Mouse (Mus musculus): ENCODE measurements around the gene Ufsp2.

Ufsp2 gene

DNA sequence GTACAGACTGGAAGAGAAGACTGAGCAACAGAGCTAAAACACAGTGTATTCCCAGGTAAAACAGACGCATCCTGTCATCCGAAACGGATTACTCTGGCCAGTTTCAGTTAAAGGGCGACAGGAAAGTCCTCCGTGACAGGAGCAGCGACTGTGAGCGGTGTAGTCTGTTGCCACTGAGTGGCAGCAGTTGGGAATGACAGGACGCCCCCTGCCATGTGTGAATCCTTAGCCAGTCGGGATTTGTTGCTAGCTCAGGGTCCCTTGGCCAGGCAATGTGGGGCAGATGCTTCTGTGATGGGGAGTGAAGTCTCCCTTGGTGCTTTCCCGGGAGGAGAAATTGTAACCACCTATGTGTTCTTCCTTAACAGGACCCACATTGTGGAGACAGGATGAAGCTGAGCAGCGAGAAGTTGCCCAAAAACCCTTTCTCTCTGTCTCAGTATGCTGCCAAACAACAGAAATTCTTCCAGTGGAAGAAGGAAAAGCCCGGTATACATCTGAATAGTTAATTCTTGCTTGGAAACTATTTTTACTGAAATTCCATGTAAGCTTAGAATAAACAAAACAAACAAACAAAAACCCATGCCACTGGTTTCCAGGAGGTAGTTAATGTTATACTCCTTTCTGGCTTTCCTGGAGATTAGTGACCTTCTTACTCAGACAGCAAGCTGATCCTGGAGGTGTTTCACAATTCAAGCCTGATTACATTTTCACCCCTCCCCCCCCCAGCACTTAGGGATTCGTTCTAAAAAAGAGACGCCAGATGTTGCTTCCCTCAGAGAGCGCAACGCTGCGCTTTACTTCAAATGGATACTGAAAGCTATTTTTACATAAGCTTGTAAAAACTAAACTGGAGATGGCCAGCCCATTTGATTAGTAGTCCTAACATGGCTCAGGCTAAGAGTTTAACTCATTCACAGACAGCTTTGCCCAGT, 35.7 kb downstream of the Ufsp2 start:
- peak; percentile 68 for DNase-seq (ENCODE audit: low spot score)

DNA sequence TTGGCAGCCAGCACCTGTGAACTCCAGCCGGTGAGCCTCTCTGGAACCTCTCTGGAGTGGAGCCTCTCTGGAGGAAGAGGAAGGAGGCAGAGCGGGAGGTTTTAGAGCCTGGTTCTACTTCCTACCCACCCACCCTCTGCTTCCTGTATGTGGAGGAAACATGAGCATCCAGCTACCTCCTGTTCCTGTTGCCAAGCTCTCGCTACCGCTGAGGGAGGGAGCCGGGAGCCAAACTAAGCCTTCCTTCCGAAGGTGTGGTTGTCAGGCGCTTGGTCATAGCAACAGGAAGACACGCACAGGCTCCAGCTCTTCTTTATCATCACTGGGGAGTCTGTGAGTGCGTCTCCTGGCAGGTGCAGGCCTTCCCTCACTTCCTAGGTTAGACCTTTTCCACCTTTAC, 46.9 kb downstream of the Ufsp2 start:
- no peak for DNase-seq (ENCODE audit: low spot score)

DNA sequence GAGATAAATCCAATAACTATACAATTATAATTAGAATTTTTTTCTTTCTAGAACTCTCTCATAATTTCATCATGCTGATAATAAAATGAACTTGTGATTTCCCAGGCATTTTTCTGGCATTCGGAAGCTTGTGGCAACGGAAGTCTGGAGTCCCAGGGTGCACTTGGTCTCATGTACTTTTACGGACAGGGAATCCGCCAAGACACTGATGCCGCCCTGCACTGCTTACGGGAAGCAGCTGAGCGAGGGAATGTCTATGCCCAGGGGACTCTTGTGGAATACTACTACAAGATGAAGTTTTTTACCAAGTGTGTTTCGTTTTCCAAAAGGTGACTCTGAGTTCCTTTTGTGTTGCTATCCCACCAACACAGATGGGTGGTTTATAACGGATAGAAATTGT, 47.4 kb downstream of the Ufsp2 start:
- no peak for DNase-seq (ENCODE audit: low spot score)

DNA sequence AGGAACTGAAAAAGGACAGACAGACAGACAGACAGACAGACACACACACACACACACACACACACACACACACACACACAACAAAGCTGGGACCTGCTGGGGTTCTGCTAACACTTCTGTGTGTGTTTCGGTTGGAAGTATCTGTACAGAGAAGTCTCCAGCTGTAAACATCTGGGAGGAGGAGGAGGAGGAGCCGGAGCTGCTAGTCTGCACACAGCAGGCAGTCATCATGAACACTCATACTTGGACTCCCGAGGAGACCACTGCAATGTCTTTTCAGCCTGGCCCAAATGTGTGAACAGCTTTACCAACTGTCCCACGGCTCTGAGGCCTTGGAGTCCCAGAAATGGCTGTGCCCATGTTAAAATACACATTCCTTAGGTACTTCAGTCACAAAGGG, 49.1 kb downstream of the Ufsp2 start:
- DNase-seq (ENCODE audit: low spot score) = no peak

DNA sequence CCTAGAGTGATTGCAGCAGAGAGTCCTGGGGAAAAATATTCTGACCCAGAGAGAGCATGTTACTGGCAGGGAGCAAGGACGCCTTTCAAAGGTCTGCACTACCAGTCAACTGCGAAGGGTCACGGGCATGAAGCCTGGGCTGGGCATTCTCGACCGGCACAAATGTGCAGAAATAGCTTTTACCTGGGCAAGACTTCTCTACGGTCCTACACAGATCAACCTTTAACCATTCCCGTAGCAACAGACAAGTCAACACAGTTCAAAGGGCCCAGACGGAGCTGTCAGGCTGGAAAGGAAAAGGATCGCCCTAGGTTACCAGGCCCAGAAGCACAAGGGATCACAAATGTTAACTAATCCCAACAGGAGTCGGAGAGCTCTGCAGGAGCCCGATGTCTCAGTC, 60.9 kb downstream of the Ufsp2 start:
- DNase-seq (ENCODE audit: low spot score) = no peak

DNA sequence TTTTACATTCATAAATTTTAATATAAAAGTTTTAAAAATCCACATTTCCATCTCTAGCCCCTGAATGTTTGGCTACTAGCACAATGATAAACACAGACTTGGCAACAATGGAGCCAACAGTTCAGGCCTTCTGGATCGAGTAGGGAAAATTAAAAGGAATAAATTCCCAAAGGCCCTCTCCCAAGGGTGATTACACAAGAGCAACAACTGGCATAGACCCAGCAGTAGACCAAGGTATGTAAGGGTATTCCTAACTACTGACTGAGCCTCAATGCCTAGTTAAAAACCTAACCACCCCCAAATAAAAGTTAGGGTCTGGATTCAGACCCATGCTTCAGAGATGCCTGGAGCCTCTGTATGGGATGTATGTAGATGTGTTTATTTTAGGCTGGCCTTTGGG, 64.3 kb downstream of the Ufsp2 start:
- no peak for DNase-seq (ENCODE audit: low spot score)

DNA sequence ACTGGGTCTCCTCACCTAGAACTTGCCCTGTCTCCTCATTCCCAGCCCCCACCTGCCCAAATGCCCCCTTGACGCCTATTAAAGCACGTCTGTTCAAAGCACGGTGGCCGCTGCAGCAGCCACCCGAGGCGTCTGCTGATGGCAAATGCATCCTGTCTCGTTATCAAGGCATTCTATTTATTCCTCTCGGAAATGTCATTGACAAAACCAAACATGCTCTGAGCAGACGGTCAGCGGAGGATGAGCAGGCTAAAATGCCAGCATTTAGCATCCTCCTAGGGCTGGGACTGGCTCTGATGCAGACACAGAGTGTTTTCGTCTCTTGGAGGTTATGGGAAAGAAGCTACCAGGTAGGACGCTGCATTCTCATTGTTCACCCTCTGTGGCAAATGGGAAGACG, 64.9 kb downstream of the Ufsp2 start:
- DNase-seq (ENCODE audit: low spot score) = no peak
